Mouse (Mus musculus) thymus, postnatal 4 days (tissue): ENCODE data around the gene Setd7.
"Not testable (repeated sequence)": the region's sequence is repeated elsewhere in the genome, so short reads cannot be mapped to it uniquely, and the experiment has no call there.

ENCODE experiments used
- DNase-seq: peaks from one replicate; pipeline ENCODE4 v3.0.0; 2021

The Setd7 gene

GRCm38 (mm10) chr3:51560511-51561108, at the start of gene Setd7:
TSS of gene Setd7 (minus strand) at chr3:51560879.
- DNase-seq = peak; percentile 88

GRCm38 (mm10) chr3:51604489-51604888, 43.8 kb upstream of the Setd7 start:
- DNase-seq = no peak

- DNase-seq = no peak
These were observed 43.1 kb upstream of the Setd7 start for GRCm38 (mm10) chr3:51603705-51604291.

GRCm38 (mm10) chr3:51601461-51601860, 40.8 kb upstream of the Setd7 start:
- no peak for DNase-seq

GRCm38 (mm10) chr3:51600728-51601127, 40.0 kb upstream of the Setd7 start:
- DNase-seq = no peak

GRCm38 (mm10) chr3:51599057-51599630, 38.5 kb upstream of the Setd7 start:
- DNase-seq = no peak

GRCm38 (mm10) chr3:51596538-51596937, 35.9 kb upstream of the Setd7 start:
- DNase-seq = no peak

GRCm38 (mm10) chr3:51593506-51593905, 32.8 kb upstream of the Setd7 start:
- no peak for DNase-seq

GRCm38 (mm10) chr3:51591591-51591990, 30.9 kb upstream of the Setd7 start:
- DNase-seq = no peak

- peak; percentile 33 for DNase-seq
These were observed 29.7 kb upstream of the Setd7 start for GRCm38 (mm10) chr3:51590207-51590892.

GRCm38 (mm10) chr3:51587697-51588262, 27.1 kb upstream of the Setd7 start:
- no peak for DNase-seq

GRCm38 (mm10) chr3:51583574-51584391, 23.1 kb upstream of the Setd7 start:
- DNase-seq = peak; percentile 83

GRCm38 (mm10) chr3:51579243-51579642, 18.6 kb upstream of the Setd7 start:
- DNase-seq = not testable (repeated sequence)

- DNase-seq = no peak
These were observed 17.4 kb upstream of the Setd7 start for GRCm38 (mm10) chr3:51577816-51578749.

- DNase-seq = no peak
These were observed 16.7 kb upstream of the Setd7 start for GRCm38 (mm10) chr3:51577359-51577758.

- no peak for DNase-seq
These were observed 13.2 kb upstream of the Setd7 start for GRCm38 (mm10) chr3:51573915-51574314.

- no peak for DNase-seq
These were observed 9.5 kb upstream of the Setd7 start for GRCm38 (mm10) chr3:51570200-51570599.

- no peak for DNase-seq
These were observed 1.3 kb upstream of the Setd7 start for GRCm38 (mm10) chr3:51561993-51562385.

GRCm38 (mm10) chr3:51561109-51561992, 672 bp upstream of the Setd7 start:
- peak; percentile 76 for DNase-seq
